18 mouse cellular contexts compared by ENCODE assay signal in genomic region chr9:59952515-59953070, GRCm38 (mm10). TPM values are rescaled to one million over a fixed set of nuclear protein-coding genes. Genes with fewer than 3 reads are reported as not detected.
DNase-seq lines count a peak whose midpoint lies in the region; ATAC-seq lines count a peak whose summit lies in the region.
"Had no signal": no experiment of that assay in that cellular context is flagged by ENCODE, and none has a peak within 500 bp of the region (broad histone marks: within the 10 kb centered on the region; RNA-seq: fewer than 3 reads in every experiment).

No protein-coding gene starts in this region.

- no peaks in the 10 kb centered on the region for H3K27me3 ChIP-seq in heart, embryonic 11.5 days (ENCODE audit: control insufficient read depth, insufficient read depth, low read length)
- H3K27me3 ChIP-seq in limb, embryonic 10.5 days (ENCODE audit: low read depth, poor library complexity, severe bottlenecking): no peaks in the 10 kb centered on the region
- H3K27me3 ChIP-seq in kidney, embryonic 16.5 days (ENCODE audit: insufficient read depth, low read length): no peaks in the 10 kb centered on the region

- H3K4me1 ChIP-seq in heart, embryonic 11.5 days (ENCODE audit: control insufficient read depth, insufficient read depth, low read length): peaks cover 8% of the 10 kb centered on the region; the same call in 1 of the 2 replicates
- H3K4me1 ChIP-seq in limb, embryonic 10.5 days: peaks cover 27% of the 10 kb centered on the region
- no peaks in the 10 kb centered on the region for H3K4me1 ChIP-seq in kidney, embryonic 16.5 days (ENCODE audit: insufficient read depth, low read length)
- H3K4me1 ChIP-seq: liver, embryonic 15.5 days had no signal

- no peak overlapping the region for H3K9ac ChIP-seq in heart, embryonic 11.5 days (ENCODE audit: low read depth, low read length)
- no peak overlapping the region for H3K9ac ChIP-seq in kidney, embryonic 16.5 days (replicated peaks; ENCODE audit: low read length)
- H3K9ac ChIP-seq: forebrain, postnatal 0 days; heart, embryonic 13.5 days; liver, embryonic 15.5 days had no signal

- no peaks in the 10 kb centered on the region for H3K36me3 ChIP-seq in heart, embryonic 11.5 days (ENCODE audit: control insufficient read depth, insufficient read depth, low read length)
- H3K36me3 ChIP-seq in limb, embryonic 10.5 days: no peaks in the 10 kb centered on the region
- H3K36me3 ChIP-seq in kidney, embryonic 16.5 days (ENCODE audit: insufficient read depth, low read length): no peaks in the 10 kb centered on the region
- H3K36me3 ChIP-seq: heart, embryonic 13.5 days; liver, embryonic 15.5 days had no signal

- DNase-seq in heart, adult 11 months: peak; percentile 83
- peak; percentile 14 to 53 for DNase-seq in urinary bladder, postnatal 4 days (ENCODE audit: low spot score in 2 of 2)
- DNase-seq in urinary bladder, adult 2 months (ENCODE audit: low spot score): no peak
- no peak for DNase-seq in limb, embryonic 10.5 days (ENCODE audit: low spot score)
- DNase-seq in left cerebral cortex, adult 9 months (ENCODE audit: low spot score in 2 of 2): no peak
- DNase-seq in spleen, postnatal 10 days (ENCODE audit: low spot score in 2 of 2): no peak
- DNase-seq: cerebellum, postnatal 36 days; forebrain, postnatal 0 days; gastrocnemius, adult 2 months; kidney, adult 11 months; lung, postnatal 4 days; thymus, adult 2 months had no signal

- 24% methylated on average over 7 of the region's 8 CpGs for WGBS in heart, embryonic 11.5 days (ENCODE audit: insufficient replicate concordance)
- WGBS in limb, embryonic 10.5 days: 64% methylated on average over 8 of the region's 8 CpGs
- 68% methylated on average over 7 of the region's 8 CpGs for WGBS in kidney, embryonic 16.5 days

- no peak for ATAC-seq in heart, embryonic 11.5 days (replicated peaks; ENCODE audit: insufficient number of reproducible peaks, low FRiP score, low TSS enrichment)
- ATAC-seq in kidney, embryonic 16.5 days (ENCODE audit: low FRiP score, low TSS enrichment): no peak
- ATAC-seq: forebrain, postnatal 0 days had no signal

- H3K27ac ChIP-seq in heart, embryonic 11.5 days (ENCODE audit: low read depth, low read length): no peak overlapping the region
- peak overlapping the region; percentile 20; the same call in 1 of the 2 replicates for H3K27ac ChIP-seq in limb, embryonic 10.5 days
- H3K27ac ChIP-seq in kidney, embryonic 16.5 days (ENCODE audit: low read length): no peak overlapping the region
- H3K27ac ChIP-seq: gastrocnemius, adult 2 months; heart, embryonic 13.5 days; liver, embryonic 15.5 days had no signal

- H3K9me3 ChIP-seq in heart, embryonic 11.5 days (replicated peaks; ENCODE audit: control insufficient read depth, low read length): no peaks in the 10 kb centered on the region
- no peaks in the 10 kb centered on the region for H3K9me3 ChIP-seq in limb, embryonic 10.5 days (replicated peaks)
- H3K9me3 ChIP-seq in kidney, embryonic 16.5 days (ENCODE audit: low read length): no peaks in the 10 kb centered on the region
- H3K9me3 ChIP-seq: heart, embryonic 13.5 days; liver, embryonic 15.5 days had no signal

- no peak overlapping the region for H3K4me2 ChIP-seq in heart, embryonic 11.5 days
- no peak overlapping the region for H3K4me2 ChIP-seq in kidney, embryonic 16.5 days (replicated peaks; ENCODE audit: low read depth, low read length)
- H3K4me2 ChIP-seq: heart, embryonic 13.5 days; liver, embryonic 15.5 days; midbrain, embryonic 11.5 days had no signal

- H3K4me3 ChIP-seq in heart, embryonic 11.5 days (ENCODE audit: low read depth, low read length): no peak overlapping the region
- H3K4me3 ChIP-seq in limb, embryonic 10.5 days: no peak overlapping the region
- no peak overlapping the region for H3K4me3 ChIP-seq in kidney, embryonic 16.5 days (ENCODE audit: low read length)
- H3K4me3 ChIP-seq: gastrocnemius, adult 2 months; heart, embryonic 13.5 days; liver, embryonic 15.5 days had no signal

RNA-seq across cellular contexts. Expression of gene Nr2e3, which starts 7.9 kb away (rescaled TPM):
- not detected in 2 replicates for polyA plus RNA-seq in heart, embryonic 11.5 days (2014; fragmentation: Nextera tagmentation; extraction: Ambion mirVana)
- polyA plus RNA-seq in urinary bladder, adult 2 months (2012; rRNA removed): 0.07 and 0.09 TPM in 2 replicates
- 0.11 and 0.33 TPM in 2 replicates for polyA plus RNA-seq in limb, embryonic 10.5 days (2016; fragmentation: Nextera tagmentation; extraction: Ambion mirVana)
- not detected in 2 replicates for polyA plus RNA-seq in kidney, embryonic 16.5 days (2015; fragmentation: Nextera tagmentation; extraction: Ambion mirVana)
- polyA plus RNA-seq: forebrain, postnatal 0 days; heart, embryonic 13.5 days; liver, embryonic 15.5 days; midbrain, embryonic 11.5 days; neural tube, embryonic 14.5 days; thymus, adult 2 months had no signal

Comparison
In these comparisons a context has a peak if more than half of its experiments do, and no peak if none do; other contexts are left out.
1. DNase-seq: peak in heart, adult 11 months (single experiment) and urinary bladder, postnatal 4 days (2 of 2); none in urinary bladder, adult 2 months (single experiment), limb, embryonic 10.5 days (single experiment), left cerebral cortex, adult 9 months (0 of 2) and spleen, postnatal 10 days (0 of 2).